Mouse (Mus musculus) liver, embryonic 11.5 days (tissue): ENCODE results near the gene 2310057M21Rik. TPM values are rescaled to one million over a fixed set of nuclear protein-coding genes. Genes with fewer than 3 reads are reported as not detected.

Source experiments
- ATAC-seq: fragments of 200-750 bp; cut with Nextera tagmentation; replicated peaks from 2 replicates; pipeline ENCODE4 v1.8.0; 2017; ENCODE audit warnings: moderate number of reproducible peaks, mild to moderate bottlenecking, moderate TSS enrichment, moderate library complexity; ENCODE audit not compliant: low FRiP score
- DNase-seq: peaks from one replicate; pipeline ENCODE4 v3.0.0-alpha.2; 2017; ENCODE audit warnings: low spot score
- H3K27ac ChIP-seq: fragments of 300-500 bp; sonication (generic); 2 replicates; pipeline ENCODE4 v1.5.1; 2014; ENCODE audit warnings: mild to moderate bottlenecking, low read depth, low read length, control low read depth
- H3K27me3 ChIP-seq: fragments of 300-500 bp; sonication (generic); replicated peaks from 2 replicates; pipeline ENCODE4 v1.6.1; 2014; ENCODE audit warnings: low read length, mixed read lengths; ENCODE audit not compliant: control insufficient read depth, insufficient read depth
- H3K36me3 ChIP-seq: fragments of 300-500 bp; sonication (generic); 2 replicates; pipeline ENCODE4 v1.6.1; 2014; ENCODE audit warnings: mild to moderate bottlenecking, low read length, moderate library complexity, mixed read lengths; ENCODE audit not compliant: control insufficient read depth, insufficient read depth
- H3K4me1 ChIP-seq: fragments of 300-500 bp; sonication (generic); replicated peaks from 2 replicates; pipeline ENCODE4 v1.6.1; 2014; ENCODE audit warnings: low read length, mixed read lengths; ENCODE audit not compliant: control insufficient read depth, insufficient read depth
- H3K4me2 ChIP-seq: fragments of 300-500 bp; sonication (generic); 2 replicates; pipeline ENCODE4 v1.6.1; 2014; ENCODE audit warnings: mild to moderate bottlenecking, control low read depth, moderate library complexity
- H3K4me3 ChIP-seq: fragments of 300-500 bp; sonication (generic); 2 replicates; pipeline ENCODE4 v1.5.1; 2014; ENCODE audit warnings: low read depth, low read length, control low read depth
- H3K9ac ChIP-seq: fragments of 300-500 bp; sonication (generic); 2 replicates; pipeline ENCODE4 v1.6.1; 2014; ENCODE audit warnings: low read depth, low read length, control low read depth
- H3K9me3 ChIP-seq: fragments of 300-500 bp; sonication (generic); 2 replicates; pipeline ENCODE4 v1.6.1; 2016; ENCODE audit warnings: low read length, inconsistent platforms, mixed read lengths; ENCODE audit not compliant: control insufficient read depth
- WGBS: fragments of 180-500 bp; shearing (Covaris S2); extraction: QIAGEN DNeasy Blood & Tissue Kit; methylation state at CpG from one replicate; pipeline ENCODE4 v1.1.7; 2014; 5-methylcytosine and 5-hydroxymethylcytosine counted together
- polyA plus RNA-seq: library from polyadenylated mRNA; unstranded; fragments of >200 nt; fragmentation: Nextera tagmentation; extraction: Ambion mirVana; gene quantifications from 2 replicates; pipeline ENCODE4 v1.2.1, GENCODE M21; 2014

2310057M21Rik gene
- polyA plus RNA-seq, 1 experiment from 2014 or later = 19.2 TPM

GRCm38 (mm10) chr7:131333564-131333963 is 29.0 kb downstream of the 2310057M21Rik start, which contains the start of gene Fam24a:
Gene Fam24a, plus strand, starts transcription at chr7:131333864.
- H3K27me3 ChIP-seq = no peaks in the 10 kb centered on the region
- H3K4me2 ChIP-seq = no peak within 1 kb of the TSS
- DNase-seq (no peak), ATAC-seq (no peak)
- no peak within 1 kb of the TSS for H3K4me3 ChIP-seq
- H3K4me1 ChIP-seq = no peaks in the 10 kb centered on the region
- no peaks in the 10 kb centered on the region for H3K36me3 ChIP-seq
- H3K27ac ChIP-seq = no peak within 1 kb of the TSS
- H3K9me3 ChIP-seq = no peaks in the 10 kb centered on the region
- H3K9ac ChIP-seq = no peak within 1 kb of the TSS
- WGBS = 59% methylated on average over 1 of the region's 1 CpGs

DNA sequence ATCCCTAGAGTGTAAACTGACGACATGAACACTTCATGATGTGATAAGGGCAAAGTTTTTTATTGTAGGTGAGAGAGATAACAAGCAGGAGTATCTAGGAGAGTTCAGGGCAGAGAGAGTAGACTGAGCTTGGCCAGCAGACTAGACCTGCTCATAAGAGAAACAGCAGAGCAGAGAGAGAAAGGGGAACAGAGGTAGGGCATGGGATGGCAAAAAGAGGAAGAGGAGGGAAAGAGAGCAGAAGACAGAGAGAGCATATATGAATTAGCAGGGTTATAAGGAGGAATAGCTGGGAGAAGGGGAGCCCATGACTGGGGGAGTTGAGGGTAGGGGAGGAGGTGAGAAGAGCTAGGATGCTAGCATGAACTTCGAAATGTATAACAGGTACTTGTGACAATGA is 30.9 kb downstream of the 2310057M21Rik start:
- ATAC-seq = no peak

GRCm38 (mm10) chr7:131329416-131329815 is 33.1 kb downstream of the 2310057M21Rik start, which contains the start of gene Fam24b:
Gene Fam24b, minus strand, starts transcription at chr7:131329516.
- no peak for ATAC-seq
- Histone ChIP-seq H3K27ac (no peak within 1 kb of the TSS), H3K4me2 (no peak within 1 kb of the TSS), H3K4me3 (no peak within 1 kb of the TSS), H3K36me3 (no peaks in the 10 kb centered on the region), H3K9me3 (no peaks in the 10 kb centered on the region), H3K4me1 (no peaks in the 10 kb centered on the region), H3K9ac (no peak within 1 kb of the TSS), H3K27me3 (no peaks in the 10 kb centered on the region)
- WGBS = 90% methylated on average over 5 of the region's 5 CpGs
- no peak for DNase-seq

More for the DNA sequence above, 30.9 kb downstream of the 2310057M21Rik start:
- DNase-seq = no peak
- no peaks in the 10 kb centered on the region for H3K27me3 ChIP-seq
- H3K4me3 ChIP-seq = no peak overlapping the region
- H3K4me2 ChIP-seq = no peak overlapping the region
- H3K9ac ChIP-seq = no peak overlapping the region
- 64% methylated on average over 2 of the region's 2 CpGs for WGBS
- no peak overlapping the region for H3K27ac ChIP-seq
- no peaks in the 10 kb centered on the region for H3K36me3 ChIP-seq
- no peaks in the 10 kb centered on the region for H3K9me3 ChIP-seq
- no peaks in the 10 kb centered on the region for H3K4me1 ChIP-seq

DNA sequence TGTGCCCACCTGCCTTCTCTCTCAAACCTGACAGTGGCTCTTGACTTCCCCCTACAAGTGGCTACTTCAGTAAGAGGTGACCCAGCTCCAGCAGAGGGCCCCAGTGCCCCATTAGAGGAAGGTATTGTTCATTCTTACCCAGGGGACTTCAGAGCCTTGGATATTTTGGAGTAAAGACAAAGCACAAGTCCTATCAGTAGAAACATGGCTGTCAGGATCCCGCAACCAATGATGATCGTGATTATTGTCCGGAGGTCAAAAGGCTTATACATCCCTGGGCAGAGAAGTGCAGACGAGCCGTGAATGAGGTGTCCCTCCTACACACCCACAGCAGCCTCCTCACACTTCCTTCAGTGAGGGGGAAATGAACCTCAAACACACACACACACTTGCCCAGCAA is 35.5 kb downstream of the 2310057M21Rik start:
- Histone ChIP-seq H3K36me3 (no peaks in the 10 kb centered on the region), H3K4me3 (no peak overlapping the region), H3K9me3 (no peaks in the 10 kb centered on the region), H3K27me3 (no peaks in the 10 kb centered on the region), H3K9ac (no peak overlapping the region), H3K4me2 (no peak overlapping the region), H3K27ac (no peak overlapping the region), H3K4me1 (no peaks in the 10 kb centered on the region)
- DNase-seq (no peak), ATAC-seq (no peak)
- WGBS = 80% methylated on average over 5 of the region's 5 CpGs

- no peaks in the 10 kb centered on the region for H3K9me3 ChIP-seq
- no peak within 1 kb of the TSS for H3K4me2 ChIP-seq
- DNase-seq = no peak
- no peaks in the 10 kb centered on the region for H3K4me1 ChIP-seq
- H3K36me3 ChIP-seq = no peaks in the 10 kb centered on the region
- no peak within 1 kb of the TSS for H3K27ac ChIP-seq
- WGBS = 85% methylated on average over 2 of the region's 2 CpGs
- no peak within 1 kb of the TSS for H3K9ac ChIP-seq
- no peak within 1 kb of the TSS for H3K4me3 ChIP-seq
- ATAC-seq = no peak
- H3K27me3 ChIP-seq = no peaks in the 10 kb centered on the region
Observed at GRCm38 (mm10) chr7:131322192-131322591, 40.4 kb downstream of the 2310057M21Rik start, which contains the start of gene Cuzd1. Gene Cuzd1, minus strand, starts transcription at chr7:131322292.

- H3K36me3 ChIP-seq = no peaks in the 10 kb centered on the region
- ATAC-seq = no peak
- WGBS = 84% methylated on average over 5 of the region's 7 CpGs
- H3K4me3 ChIP-seq = no peak overlapping the region
- no peaks in the 10 kb centered on the region for H3K4me1 ChIP-seq
- no peak overlapping the region for H3K27ac ChIP-seq
- no peaks in the 10 kb centered on the region for H3K9me3 ChIP-seq
- H3K27me3 ChIP-seq = no peaks in the 10 kb centered on the region
- H3K4me2 ChIP-seq = no peak overlapping the region
- DNase-seq = no peak
- H3K9ac ChIP-seq = no peak overlapping the region
Observed at GRCm38 (mm10) chr7:131318340-131318739, 44.2 kb downstream of the 2310057M21Rik start.

GRCm38 (mm10) chr7:131317587-131317986 is 45.0 kb downstream of the 2310057M21Rik start:
- Histone ChIP-seq H3K27ac (no peak overlapping the region), H3K4me2 (no peak overlapping the region), H3K36me3 (no peaks in the 10 kb centered on the region), H3K9ac (no peak overlapping the region), H3K27me3 (no peaks in the 10 kb centered on the region), H3K4me3 (no peak overlapping the region), H3K4me1 (no peaks in the 10 kb centered on the region), H3K9me3 (no peaks in the 10 kb centered on the region)
- DNase-seq (no peak), ATAC-seq (no peak)
- 58% methylated on average over 12 of the region's 12 CpGs for WGBS

DNA sequence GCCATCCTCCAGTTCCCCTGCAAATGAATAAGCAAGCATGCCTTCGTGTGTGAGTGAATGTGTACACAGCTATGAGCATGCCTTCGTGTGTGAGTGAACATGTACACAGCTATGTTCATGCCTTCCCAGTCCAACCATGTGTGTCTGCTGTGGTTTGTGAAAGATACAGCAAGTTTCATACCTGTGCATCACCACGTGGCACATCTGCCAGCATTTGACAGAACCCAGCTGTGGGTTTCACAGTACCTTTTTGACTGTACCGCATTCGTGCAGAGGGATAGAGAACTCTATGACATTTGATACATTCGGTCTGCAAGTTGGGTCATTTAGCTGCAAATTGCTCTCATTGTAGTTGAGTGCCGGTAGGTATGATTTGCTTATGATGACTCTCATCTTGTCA is 48.1 kb downstream of the 2310057M21Rik start:
- H3K27ac ChIP-seq = no peak overlapping the region
- ATAC-seq = no peak
- H3K4me2 ChIP-seq = no peak overlapping the region
- no peaks in the 10 kb centered on the region for H3K36me3 ChIP-seq
- H3K9me3 ChIP-seq = no peaks in the 10 kb centered on the region
- WGBS = 77% methylated on average over 7 of the region's 7 CpGs
- H3K4me1 ChIP-seq = no peaks in the 10 kb centered on the region
- DNase-seq = no peak
- no peak overlapping the region for H3K9ac ChIP-seq
- H3K4me3 ChIP-seq = no peak overlapping the region
- H3K27me3 ChIP-seq = no peaks in the 10 kb centered on the region

- H3K4me3 ChIP-seq = no peak overlapping the region
- H3K4me1 ChIP-seq = no peaks in the 10 kb centered on the region
- no peak overlapping the region for H3K4me2 ChIP-seq
- no peaks in the 10 kb centered on the region for H3K9me3 ChIP-seq
- WGBS = 78% methylated on average over 5 of the region's 5 CpGs
- no peaks in the 10 kb centered on the region for H3K36me3 ChIP-seq
- DNase-seq (no peak), ATAC-seq (no peak)
- no peaks in the 10 kb centered on the region for H3K27me3 ChIP-seq
- H3K9ac ChIP-seq = no peak overlapping the region
- no peak overlapping the region for H3K27ac ChIP-seq
Observed at GRCm38 (mm10) chr7:131306733-131307132, 55.8 kb downstream of the 2310057M21Rik start.
